Mouse (Mus musculus) forebrain, embryonic 16.5 days (tissue): ENCODE data around the gene Gm20388. TPM values are rescaled to one million over a fixed set of nuclear protein-coding genes. Genes with fewer than 3 reads are reported as not detected.

Source experiments
- ATAC-seq: fragments of 200-750 bp; cut with Nextera tagmentation; 2 replicates; pipeline ENCODE4 v1.8.0; 2017; ENCODE audit warnings: mild to moderate bottlenecking, moderate library complexity
- H3K27ac ChIP-seq: fragments of 300-500 bp; sonication (generic); 2 replicates; pipeline ENCODE4 v1.5.1; 2014; ENCODE audit warnings: low read length, control low read depth
- H3K27me3 ChIP-seq: fragments of 300-500 bp; sonication (generic); replicated peaks from 2 replicates; pipeline ENCODE4 v1.6.1; 2014; ENCODE audit warnings: low read length; ENCODE audit not compliant: control insufficient read depth, insufficient read depth
- H3K36me3 ChIP-seq: fragments of 300-500 bp; sonication (generic); 2 replicates; pipeline ENCODE4 v1.6.1; 2014; ENCODE audit not compliant: control insufficient read depth, insufficient read depth
- H3K4me1 ChIP-seq: fragments of 300-500 bp; sonication (generic); replicated peaks from 2 replicates; pipeline ENCODE4 v1.6.1; 2014; ENCODE audit warnings: low read length; ENCODE audit not compliant: control insufficient read depth, insufficient read depth
- H3K4me2 ChIP-seq: fragments of 300-500 bp; sonication (generic); 2 replicates; pipeline ENCODE4 v1.6.1; 2014; ENCODE audit warnings: mild to moderate bottlenecking, low read length, control low read depth
- H3K4me3 ChIP-seq: fragments of 300-500 bp; sonication (generic); replicated peaks from 2 replicates; pipeline ENCODE4 v1.5.1; 2014; ENCODE audit warnings: mild to moderate bottlenecking, low read length, control low read depth
- H3K9ac ChIP-seq: fragments of 300-500 bp; sonication (generic); replicated peaks from 2 replicates; pipeline ENCODE4 v1.6.1; 2014; ENCODE audit warnings: low read depth, low read length, control low read depth
- H3K9me3 ChIP-seq: fragments of 300-500 bp; sonication (generic); 2 replicates; pipeline ENCODE4 v1.6.1; 2016; ENCODE audit warnings: low read length; ENCODE audit not compliant: control insufficient read depth
- WGBS: fragments of 180-500 bp; shearing (Covaris S2); extraction: QIAGEN DNeasy Blood & Tissue Kit; methylation state at CpG from one replicate; pipeline ENCODE4 v1.1.7; 2014; 5-methylcytosine and 5-hydroxymethylcytosine counted together
- polyA plus RNA-seq: library from polyadenylated mRNA; unstranded; fragments of >200 nt; fragmentation: Nextera tagmentation; extraction: Ambion mirVana; gene quantifications from 2 replicates; pipeline ENCODE4 v1.2.1, GENCODE M21; 2015

Gm20388 gene
- polyA plus RNA-seq, 1 experiment from 2014 or later = 4.7 TPM

- Histone ChIP-seq H3K4me2 (no peak overlapping the region), H3K4me1 (peaks cover 1% of the 10 kb centered on the region), H3K4me3 (no peak overlapping the region), H3K27me3 (no peaks in the 10 kb centered on the region), H3K36me3 (no peaks in the 10 kb centered on the region), H3K27ac (no peak overlapping the region), H3K9ac (no peak overlapping the region), H3K9me3 (no peaks in the 10 kb centered on the region)
- no peak for ATAC-seq
- WGBS = 77% methylated on average over 4 of the region's 4 CpGs
Observed at GRCm38 (mm10) chr8:122605367-122605766, 2694.7 kb downstream of the Gm20388 start.

- H3K27ac ChIP-seq = no peak overlapping the region
- ATAC-seq = no peak
- no peak overlapping the region for H3K4me3 ChIP-seq
- H3K9me3 ChIP-seq = no peaks in the 10 kb centered on the region
- 77% methylated on average over 11 of the region's 12 CpGs for WGBS
- H3K27me3 ChIP-seq = no peaks in the 10 kb centered on the region
- no peaks in the 10 kb centered on the region for H3K36me3 ChIP-seq
- H3K4me2 ChIP-seq = no peak overlapping the region
- peaks cover 8% of the 10 kb centered on the region for H3K4me1 ChIP-seq
- H3K9ac ChIP-seq = no peak overlapping the region
Observed at GRCm38 (mm10) chr8:122606810-122607209, 2696.2 kb downstream of the Gm20388 start.

GRCm38 (mm10) chr8:122610209-122610608 is 2699.6 kb downstream of the Gm20388 start:
- no peak for ATAC-seq
- H3K9ac ChIP-seq = no peak overlapping the region
- H3K9me3 ChIP-seq = no peaks in the 10 kb centered on the region
- peaks cover 16% of the 10 kb centered on the region for H3K4me1 ChIP-seq
- no peaks in the 10 kb centered on the region for H3K27me3 ChIP-seq
- H3K27ac ChIP-seq = no peak overlapping the region
- H3K4me3 ChIP-seq = no peak overlapping the region
- WGBS = 56% methylated on average over 4 of the region's 4 CpGs
- peak overlapping the region; percentile 63 for H3K4me2 ChIP-seq
- no peaks in the 10 kb centered on the region for H3K36me3 ChIP-seq

GRCm38 (mm10) chr8:122610612-122611277 is 2700.1 kb downstream of the Gm20388 start:
- H3K9ac ChIP-seq = peak overlapping the region; percentile 58
- ATAC-seq = peak; percentile 11; the same call in 1 of the 2 replicates
- H3K27ac ChIP-seq = no peak overlapping the region; the same call in 1 of the 2 replicates
- H3K9me3 ChIP-seq = no peaks in the 10 kb centered on the region
- H3K4me1 ChIP-seq = peaks cover 16% of the 10 kb centered on the region
- H3K36me3 ChIP-seq = no peaks in the 10 kb centered on the region
- peak overlapping the region; percentile 63 for H3K4me2 ChIP-seq
- no peaks in the 10 kb centered on the region for H3K27me3 ChIP-seq
- 1% methylated on average over 20 of the region's 20 CpGs for WGBS
- H3K4me3 ChIP-seq = peak overlapping the region; percentile 62

- Histone ChIP-seq H3K36me3 (no peaks in the 10 kb centered on the region), H3K27me3 (no peaks in the 10 kb centered on the region), H3K9ac (peak within 1 kb of the TSS; percentile 79), H3K4me3 (peak within 1 kb of the TSS; percentile 62), H3K4me1 (peaks cover 16% of the 10 kb centered on the region), H3K27ac (peak within 1 kb of the TSS; percentile 83), H3K9me3 (no peaks in the 10 kb centered on the region), H3K4me2 (peak within 1 kb of the TSS; percentile 93)
- peak; percentile 98 for ATAC-seq
- WGBS = under 1% methylated on average over 46 of the region's 57 CpGs
Observed at GRCm38 (mm10) chr8:122611295-122612133, 2700.9 kb downstream of the Gm20388 start, which contains the start of the genes Galns and Trappc2l. TSS of gene Galns (minus strand) at chr8:122611463. TSS of gene Trappc2l (plus strand) at chr8:122611640.

GRCm38 (mm10) chr8:122616181-122616905 is 2705.7 kb downstream of the Gm20388 start:
- 74% methylated on average over 9 of the region's 9 CpGs for WGBS
- Histone ChIP-seq H3K4me2 (no peak overlapping the region), H3K4me1 (peaks cover 11% of the 10 kb centered on the region), H3K27me3 (no peaks in the 10 kb centered on the region), H3K4me3 (no peak overlapping the region), H3K27ac (no peak overlapping the region), H3K9ac (no peak overlapping the region), H3K9me3 (no peaks in the 10 kb centered on the region), H3K36me3 (no peaks in the 10 kb centered on the region)
- no peak for ATAC-seq

- Histone ChIP-seq H3K4me3 (no peak overlapping the region), H3K9me3 (no peaks in the 10 kb centered on the region), H3K36me3 (no peaks in the 10 kb centered on the region), H3K27me3 (no peaks in the 10 kb centered on the region), H3K27ac (no peak overlapping the region), H3K4me1 (peaks cover 2% of the 10 kb centered on the region; the same call in 1 of the 2 replicates), H3K4me2 (no peak overlapping the region), H3K9ac (no peak overlapping the region)
- ATAC-seq = 0 out of 2 replicates have a peak, but pooled peaks have one; percentile 47
- 31% methylated on average over 5 of the region's 7 CpGs for WGBS
Observed at GRCm38 (mm10) chr8:122617947-122618546, 2707.4 kb downstream of the Gm20388 start.

- no peaks in the 10 kb centered on the region for H3K27me3 ChIP-seq
- 68% methylated on average over 6 of the region's 6 CpGs for WGBS
- no peak overlapping the region for H3K9ac ChIP-seq
- no peak overlapping the region for H3K4me2 ChIP-seq
- H3K4me1 ChIP-seq = peaks cover 2% of the 10 kb centered on the region; the same call in 1 of the 2 replicates
- no peak overlapping the region for H3K4me3 ChIP-seq
- H3K27ac ChIP-seq = no peak overlapping the region
- no peaks in the 10 kb centered on the region for H3K36me3 ChIP-seq
- H3K9me3 ChIP-seq = no peaks in the 10 kb centered on the region
- no peak for ATAC-seq
Observed at GRCm38 (mm10) chr8:122618660-122619378, 2708.2 kb downstream of the Gm20388 start.
